Mouse (Mus musculus) left cerebral cortex, adult 6 months (tissue): ENCODE results near the gene Vps9d1. TPM values are rescaled to one million over a fixed set of nuclear protein-coding genes. Genes with fewer than 3 reads are reported as not detected.

Source experiments
- long read RNA-seq, 2 experiments: library from polyadenylated mRNA; unstranded; transcript quantifications; one replicate each; pipeline ENCODE4 v2.0.0; 2019 to 2020
- polyA plus RNA-seq: library from polyadenylated mRNA; unstranded; fragments of <200 nt; fragmentation: Nextera tagmentation; gene quantifications from 2 replicates; pipeline ENCODE4 v1.2.3, GENCODE M21; 2021

Gene Vps9d1
- 20.4 and 31.0 TPM in 2 replicates for polyA plus RNA-seq
- long read RNA-seq, experiment 1, transcript Vps9d1-203 (15 exons, 2,952 nt), result major isoform, 61 of 141 reads
- long read RNA-seq, experiment 1, partial matches to known transcripts, result 10 of 141 reads
- long read RNA-seq, experiment 1, other reads (novel, unspliced or antisense), result 62 of 141 reads
- long read RNA-seq, experiment 2, transcript Vps9d1-203 (15 exons, 2,952 nt), result major isoform, 15 of 29 reads
- long read RNA-seq, experiment 2, partial matches to known transcripts, result 9 of 29 reads
- long read RNA-seq, experiment 2, other reads (novel, unspliced or antisense), result 4 of 29 reads

DNA sequence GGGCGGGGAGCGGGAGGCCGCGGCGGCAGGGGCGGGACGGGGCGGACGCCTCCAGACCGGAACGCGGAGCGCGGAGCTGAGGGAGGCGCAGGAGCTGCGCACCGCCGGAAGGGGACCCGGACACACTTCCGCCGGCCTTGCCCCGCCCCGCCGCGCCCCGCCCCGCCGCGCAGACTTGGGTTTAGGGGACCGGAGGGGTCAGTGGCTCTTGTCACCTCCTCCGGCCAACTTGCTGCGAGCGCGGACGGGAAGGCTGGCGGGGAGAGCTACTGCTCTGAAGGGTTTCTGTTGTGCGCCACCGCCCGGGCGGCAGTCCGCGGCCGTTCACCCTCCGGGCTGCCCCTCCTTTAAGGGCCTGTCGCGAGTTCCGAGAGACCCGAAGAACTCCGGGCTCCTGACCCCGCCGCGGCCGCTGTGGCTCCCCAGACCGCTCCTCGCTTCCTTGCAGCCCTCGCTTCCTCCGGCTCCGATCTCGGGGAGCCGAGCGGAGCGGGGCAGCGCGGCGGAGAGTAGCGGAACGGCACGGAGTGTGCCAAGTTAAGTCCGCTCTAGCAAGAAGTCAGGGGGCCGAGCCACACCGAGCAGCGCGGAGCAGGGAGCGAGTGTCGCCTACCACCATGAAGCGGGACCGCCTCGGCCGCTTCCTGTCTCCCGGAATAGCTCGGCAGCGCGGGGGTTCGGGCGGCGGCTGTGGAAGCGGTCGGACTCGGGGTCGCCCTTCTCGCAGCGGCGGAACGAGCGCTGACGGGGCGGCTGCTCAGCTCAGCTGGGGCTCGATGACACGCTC, at the start of gene Vps9d1, which contains the start of gene Zfp276:
Gene Vps9d1, minus strand, starts transcription at position 250 of the 787 bp plus-strand sequence.
Gene Zfp276, plus strand, starts transcription at position 97 of the 787 bp plus-strand sequence.

DNA sequence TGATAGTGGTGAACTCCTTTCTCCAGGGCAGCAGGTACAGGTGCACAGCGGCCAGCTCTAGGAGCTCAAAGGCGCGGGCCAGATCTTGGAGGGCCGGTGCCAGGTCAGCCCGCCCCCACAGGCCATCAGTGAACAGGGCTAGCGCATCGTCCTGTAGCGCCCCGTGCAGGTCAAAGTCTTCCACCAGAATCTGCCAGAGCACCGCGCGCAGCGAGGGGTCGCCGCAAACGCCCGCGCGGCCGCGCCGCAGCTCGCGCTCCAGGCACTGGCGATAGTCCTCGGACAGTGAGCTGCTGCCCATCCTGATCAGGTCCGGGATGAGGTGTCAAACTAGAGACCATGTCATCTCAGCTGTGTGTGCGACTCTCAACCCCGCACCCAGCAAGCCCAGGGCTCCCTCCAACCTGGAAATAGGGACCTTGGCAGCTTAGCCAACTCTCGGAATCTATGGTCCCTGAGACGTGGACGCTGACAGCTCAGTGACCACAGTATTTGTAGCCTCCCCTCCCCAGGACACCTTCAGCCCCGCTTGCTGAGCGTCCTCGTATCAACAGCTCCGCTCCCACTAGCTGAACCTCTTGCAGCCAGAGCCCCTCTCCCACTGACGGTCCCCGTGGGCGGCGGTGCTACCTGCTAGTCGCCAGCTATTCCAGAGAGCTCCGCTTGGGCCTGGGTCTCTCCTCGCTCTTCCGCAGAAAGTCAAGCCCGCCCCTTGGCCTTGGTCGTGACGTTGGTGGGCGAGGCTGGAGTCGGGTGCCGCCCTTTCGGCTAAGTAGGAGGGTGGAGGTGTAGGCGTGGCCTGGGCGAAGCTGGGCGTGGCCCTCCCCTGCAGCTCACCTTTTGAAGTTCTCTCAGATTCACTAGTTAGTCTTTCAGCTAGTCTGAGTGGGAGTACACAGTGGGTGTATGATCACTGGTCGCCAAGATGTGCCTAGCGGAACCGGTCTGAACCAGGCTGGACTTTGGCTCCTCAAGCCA, 18.3 kb downstream of the Vps9d1 start, which contains the start of gene Spata2l:
Gene Spata2l, minus strand, starts transcription at position 714 of the 978 bp plus-strand sequence.

DNA sequence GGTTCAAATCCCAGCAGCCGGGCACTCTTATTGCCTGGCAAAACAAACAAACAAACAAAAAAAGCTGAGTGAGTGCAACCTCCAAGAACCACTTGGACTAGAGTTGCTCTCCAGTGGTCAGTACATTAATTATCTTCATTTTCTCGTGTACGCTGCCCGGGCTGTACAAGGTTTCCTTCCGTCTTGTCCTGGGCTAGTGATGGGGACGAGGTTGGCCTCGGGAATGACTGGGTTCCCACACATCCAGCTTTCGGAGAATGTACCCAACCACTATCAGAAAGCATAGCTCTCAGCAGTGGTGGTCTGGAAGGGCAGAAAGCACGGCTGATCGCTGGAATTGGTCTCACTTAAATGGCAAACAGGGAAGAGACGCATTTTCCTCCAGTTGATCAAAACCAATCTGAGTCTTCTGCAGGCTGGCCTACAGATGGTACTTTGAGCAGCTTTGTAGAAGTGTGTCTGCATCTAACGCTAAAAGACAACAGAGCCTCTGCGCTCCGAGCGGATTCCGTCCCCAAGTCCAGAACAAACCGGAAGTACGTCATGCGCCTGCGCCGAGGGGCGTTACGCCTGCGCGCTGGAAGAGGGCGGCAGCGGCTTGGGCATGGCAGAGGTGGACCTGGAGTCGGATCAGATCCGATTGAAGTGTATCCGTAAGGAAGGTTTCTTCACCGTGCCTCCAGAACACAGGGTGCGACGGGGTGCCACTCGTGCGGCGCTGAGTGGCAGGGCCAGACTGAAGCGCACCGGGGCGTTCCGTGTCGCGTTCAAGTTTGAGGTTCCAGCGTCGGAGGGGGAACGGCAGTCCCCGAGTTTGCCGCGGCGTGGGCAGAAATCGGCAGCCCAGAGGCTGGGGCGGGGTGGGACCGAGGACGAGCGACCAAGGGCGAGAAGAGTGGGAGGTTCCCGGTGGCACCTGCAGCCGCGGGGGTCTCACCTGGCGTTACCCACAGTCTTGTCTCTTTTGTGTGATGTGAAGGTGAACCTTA, 29.6 kb downstream of the Vps9d1 start, which contains the start of gene Cdk10:
Gene Cdk10, plus strand, starts transcription at position 565 of the 989 bp plus-strand sequence.

DNA sequence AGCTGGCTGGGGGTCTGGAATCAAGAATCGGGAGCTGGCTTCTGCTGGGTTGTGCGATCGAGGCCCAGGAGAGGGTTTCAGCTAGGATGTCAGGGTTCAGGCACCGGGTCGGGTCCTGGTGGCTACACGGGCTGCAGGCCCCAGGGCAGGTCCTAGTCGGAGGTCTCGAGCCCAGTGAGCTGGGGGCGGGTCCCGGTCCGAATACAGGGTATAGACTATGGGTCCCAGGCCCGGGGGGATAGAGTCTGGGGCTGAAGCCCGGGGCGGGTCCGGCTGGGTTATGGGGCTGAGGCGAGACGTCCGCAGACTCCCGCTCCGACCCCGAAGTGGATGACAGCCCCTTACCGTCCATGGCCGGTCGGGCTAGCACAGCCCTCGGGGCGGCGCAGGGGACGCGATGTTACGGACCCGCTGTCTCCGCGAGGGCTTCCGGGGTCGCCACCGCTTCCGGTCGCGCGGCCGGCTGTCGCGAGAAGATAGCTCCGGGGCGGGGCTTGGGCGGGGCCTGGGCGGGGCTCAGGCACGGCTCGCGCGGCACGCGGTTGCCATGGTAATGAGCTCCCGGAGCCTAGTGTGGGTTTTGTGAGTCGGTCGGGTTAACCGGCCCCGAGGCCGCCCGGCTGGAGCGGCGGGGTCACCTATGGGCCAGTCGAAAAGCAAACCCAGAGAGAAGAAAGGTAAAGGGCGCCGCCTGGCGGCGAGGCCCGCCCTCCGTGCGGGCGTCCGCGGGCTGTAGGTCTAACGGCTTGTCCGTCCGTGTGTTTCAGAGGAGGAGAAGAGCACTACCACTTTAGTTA, 41.6 kb downstream of the Vps9d1 start, which contains the start of the genes Chmp1a and Spata33:
Gene Chmp1a, minus strand, starts transcription at position 443 of the 797 bp plus-strand sequence.
Gene Spata33, plus strand, starts transcription at position 512 of the 797 bp plus-strand sequence.

Other genes with a start within 250 kb of the Vps9d1 start
- 18.2 and 43.0 TPM in 2 replicates for gene Ankrd11, start 212.1 kb downstream of the Vps9d1 start, polyA plus RNA-seq
- 18.5 and 42.3 TPM in 2 replicates for gene Spg7, start 191.4 kb downstream of the Vps9d1 start, polyA plus RNA-seq
- 2,211 and 2,271 TPM in 2 replicates for gene Rpl13, start 152.0 kb downstream of the Vps9d1 start, polyA plus RNA-seq
- gene Cpne7, start 137.0 kb downstream of the Vps9d1 start, polyA plus RNA-seq, result 11.0 and 14.2 TPM in 2 replicates
- 0.16 and 0.20 TPM in 2 replicates for gene Sult5a1, start 96.0 kb downstream of the Vps9d1 start, polyA plus RNA-seq
- gene Dpep1, start 68.1 kb downstream of the Vps9d1 start, polyA plus RNA-seq, result not detected in 2 replicates
- gene Chmp1a, start 41.6 kb downstream of the Vps9d1 start, polyA plus RNA-seq, result 94.3 and 139 TPM in 2 replicates
- gene Spata33, start 41.5 kb downstream of the Vps9d1 start, polyA plus RNA-seq, result 8.6 and 9.6 TPM in 2 replicates
- 60.2 and 80.2 TPM in 2 replicates for gene Cdk10, start 29.5 kb downstream of the Vps9d1 start, polyA plus RNA-seq
- 31.7 and 37.1 TPM in 2 replicates for gene Spata2l, start 18.1 kb downstream of the Vps9d1 start, polyA plus RNA-seq
- 4.8 and 5.6 TPM in 2 replicates for gene Zfp276, start 153 bp downstream of the Vps9d1 start, polyA plus RNA-seq
- gene Fanca, start 64.2 kb upstream of the Vps9d1 start, polyA plus RNA-seq, result 0.33 and 1.2 TPM in 2 replicates
- gene Spire2, start 78.4 kb upstream of the Vps9d1 start, polyA plus RNA-seq, result 2.1 and 13.2 TPM in 2 replicates
- 382 and 422 TPM in 2 replicates for gene Tcf25, start 119.4 kb upstream of the Vps9d1 start, polyA plus RNA-seq
- gene Mc1r, start 152.8 kb upstream of the Vps9d1 start, polyA plus RNA-seq, result 0.04 TPM in 1 of 2 replicates, not detected in the other
- 469 and 502 TPM in 2 replicates for gene Tubb3, start 157.1 kb upstream of the Vps9d1 start, polyA plus RNA-seq
- 12.6 and 13.2 TPM in 2 replicates for gene Def8, start 169.2 kb upstream of the Vps9d1 start, polyA plus RNA-seq
- 9.2 TPM in 2 replicates for gene Afg3l1, start 223.6 kb upstream of the Vps9d1 start, polyA plus RNA-seq